Mouse (Mus musculus): Measurements from ENCODE around the gene Sncb.
"Not testable (repeated sequence)": the region's sequence is repeated elsewhere in the genome, so short reads cannot be mapped to it uniquely, and the experiment has no call there.

The Sncb gene

DNA sequence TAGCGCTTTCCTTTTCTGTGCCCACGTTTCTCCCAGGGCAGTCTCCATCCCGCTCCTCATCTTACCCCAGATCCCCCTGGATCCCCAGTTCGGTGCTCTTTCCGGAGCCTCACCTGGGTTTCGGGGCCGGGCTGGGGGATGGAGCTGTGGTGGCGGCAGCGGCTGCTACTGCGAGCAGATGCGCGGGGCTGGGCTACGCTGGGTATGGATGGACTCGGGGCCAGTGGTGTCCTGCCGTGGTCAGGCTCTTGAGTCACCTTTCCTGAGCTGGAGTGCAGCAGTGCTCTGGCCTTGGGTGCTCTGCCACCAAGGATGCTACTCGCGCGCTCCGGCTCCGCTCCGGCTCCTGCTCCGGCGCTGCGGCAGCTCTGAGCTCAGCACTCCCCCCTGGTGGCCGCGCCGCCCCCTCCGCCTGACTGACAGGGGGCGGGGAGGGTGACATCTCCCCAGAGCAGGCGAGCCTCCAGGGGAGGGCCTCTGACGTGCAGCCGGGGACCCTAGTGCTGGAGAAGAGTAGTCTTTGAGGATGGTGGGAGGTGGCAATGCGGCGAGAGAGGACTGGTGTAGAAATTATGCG, at the start of gene Sncb:
Gene Sncb, minus strand, starts transcription at position 404 of the 577 bp plus-strand sequence.
- no peak for DNase-seq (ENCODE audit: low read depth)

DNA sequence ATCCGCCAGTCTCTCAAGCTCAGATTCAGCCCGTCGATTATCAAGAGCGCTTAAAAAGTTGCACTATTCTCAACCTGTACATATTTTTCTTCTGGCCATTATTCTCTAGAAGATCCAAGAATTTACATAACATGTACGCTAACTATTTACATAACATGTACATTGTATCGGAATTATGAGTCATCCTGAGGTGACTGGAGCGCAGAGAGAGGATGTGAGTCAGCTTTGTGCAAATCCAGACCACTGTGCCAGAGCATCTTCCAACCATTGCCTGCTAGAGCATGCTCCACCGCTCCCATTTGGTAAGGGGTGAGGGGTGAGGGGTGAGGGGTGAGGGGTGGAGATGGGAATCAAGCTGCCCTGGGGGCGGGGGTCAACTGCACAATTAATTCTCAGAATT, 47.0 kb upstream of the Sncb start:
- peak; percentile 93 for DNase-seq (ENCODE audit: low read depth)

DNA sequence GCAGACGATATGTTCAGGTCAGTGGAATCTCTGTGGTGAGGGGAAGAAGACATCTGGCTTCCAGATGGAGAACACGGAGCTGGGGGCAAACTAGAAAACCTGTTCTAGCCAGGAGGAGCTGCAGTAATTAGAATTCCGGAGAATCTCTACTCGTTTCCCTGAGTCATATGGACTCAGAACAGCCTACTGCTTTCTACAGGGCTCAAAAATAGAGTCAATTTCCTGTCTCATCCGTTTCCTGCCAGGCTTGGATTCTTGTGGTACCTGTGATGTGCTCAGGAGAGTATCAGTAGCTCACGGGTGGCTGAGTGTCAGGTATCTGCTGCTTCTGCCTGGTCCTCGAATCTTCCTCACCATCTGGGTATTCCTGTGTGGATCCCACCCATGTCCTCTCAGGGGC, 45.1 kb upstream of the Sncb start:
- DNase-seq (ENCODE audit: low read depth): no peak

DNA sequence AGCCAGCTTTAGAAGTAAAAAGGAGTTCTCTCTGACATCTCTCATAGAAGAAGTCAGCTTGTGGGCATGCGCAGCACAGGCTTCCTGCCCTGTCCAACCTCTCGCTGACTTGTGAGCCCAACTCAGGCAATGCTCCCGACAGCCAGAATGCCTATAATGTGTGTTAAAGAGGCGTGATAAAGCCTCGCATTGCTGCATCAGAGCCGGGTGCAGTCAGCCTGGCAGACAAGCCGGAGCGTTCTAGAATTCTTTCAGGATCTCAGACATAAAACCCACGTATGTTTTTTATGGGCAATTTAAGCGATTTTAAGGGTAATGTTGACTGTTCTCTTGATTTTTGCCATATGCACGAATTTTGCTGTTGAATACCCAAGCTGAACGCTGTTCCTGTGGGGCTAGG, 41.7 kb upstream of the Sncb start:
- no peak for DNase-seq (ENCODE audit: low read depth)

DNA sequence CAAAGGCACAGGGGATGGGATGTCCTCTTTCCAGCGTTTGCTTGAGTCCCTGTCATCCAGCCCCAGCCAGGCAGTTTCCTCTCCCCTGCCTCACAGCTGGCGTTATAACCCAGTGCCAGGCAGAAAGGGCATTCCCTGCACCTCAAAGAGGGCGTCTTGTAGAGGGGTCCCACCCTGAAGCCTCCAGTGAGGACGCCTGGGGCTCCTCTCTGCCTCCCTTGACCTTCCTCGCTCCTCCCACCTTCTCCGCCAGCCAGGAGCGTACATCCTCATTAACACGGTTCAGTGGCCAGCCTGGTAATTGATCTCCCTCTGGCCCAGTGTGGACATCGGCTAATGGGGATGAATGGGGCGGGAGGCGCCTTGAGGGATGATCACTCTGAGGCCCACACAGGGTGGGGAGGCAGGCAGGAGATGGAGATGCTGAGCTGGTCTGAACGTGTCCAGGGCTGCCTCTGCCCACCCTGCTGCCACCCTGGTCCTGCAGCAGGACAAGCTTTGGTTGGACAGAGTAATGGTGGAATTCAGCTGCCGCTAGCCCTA, 40.1 kb upstream of the Sncb start:
- DNase-seq (ENCODE audit: low read depth): no peak

DNA sequence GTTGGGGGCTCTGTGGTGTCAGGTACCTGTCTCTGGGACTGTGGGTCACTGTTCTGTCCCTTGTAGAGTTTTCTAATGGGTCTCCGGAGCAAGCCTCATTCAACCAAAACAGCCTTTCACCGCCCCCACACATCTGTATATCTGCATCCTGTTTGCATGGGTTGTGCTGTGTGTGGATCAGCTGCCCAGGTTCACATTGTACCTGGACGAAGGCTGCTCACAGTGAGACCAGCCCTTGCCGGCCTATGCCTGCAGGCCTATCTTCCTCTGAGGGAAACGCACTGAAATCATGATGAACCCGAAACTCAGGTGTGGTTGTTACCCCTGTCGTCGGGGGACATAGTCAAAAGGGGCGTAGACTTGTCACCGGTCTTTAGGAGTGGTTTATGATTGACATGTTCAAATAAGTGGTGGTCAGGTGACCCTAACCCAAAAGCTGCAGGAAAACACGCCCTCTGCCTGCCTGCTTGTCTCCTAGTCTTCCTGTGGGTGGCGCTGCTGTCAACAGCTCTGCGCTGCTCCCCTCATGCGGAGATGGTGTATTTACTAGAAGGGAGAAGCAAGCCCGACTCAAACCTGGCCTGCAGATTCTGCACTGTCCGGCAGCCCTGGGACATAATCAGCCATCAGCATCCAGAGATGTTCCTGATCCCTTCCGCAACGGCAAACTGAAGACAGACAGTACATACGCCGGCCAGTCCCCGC, 38.9 kb upstream of the Sncb start:
- DNase-seq (ENCODE audit: low read depth): no peak

DNA sequence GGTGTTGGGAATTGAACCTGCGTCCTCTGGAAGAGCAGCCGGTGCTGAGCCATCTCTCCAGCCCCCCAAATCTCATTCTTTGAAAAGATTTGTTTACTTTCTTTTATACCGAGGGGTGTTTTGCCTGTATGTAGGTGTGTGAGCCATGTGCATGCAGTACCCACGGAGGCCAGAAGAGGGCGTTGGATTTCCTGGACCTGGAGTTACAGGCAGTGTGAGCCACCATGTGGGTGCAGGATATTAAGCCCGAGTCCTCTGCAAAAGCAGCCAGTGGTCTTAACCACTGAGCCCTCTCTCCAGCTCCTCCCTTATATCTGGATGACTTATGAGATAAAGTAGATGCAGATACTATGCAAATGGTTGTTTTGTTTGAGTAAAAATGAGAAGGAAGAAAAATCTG, 36.6 kb upstream of the Sncb start:
- peak; percentile 18 for DNase-seq (ENCODE audit: low read depth)

DNA sequence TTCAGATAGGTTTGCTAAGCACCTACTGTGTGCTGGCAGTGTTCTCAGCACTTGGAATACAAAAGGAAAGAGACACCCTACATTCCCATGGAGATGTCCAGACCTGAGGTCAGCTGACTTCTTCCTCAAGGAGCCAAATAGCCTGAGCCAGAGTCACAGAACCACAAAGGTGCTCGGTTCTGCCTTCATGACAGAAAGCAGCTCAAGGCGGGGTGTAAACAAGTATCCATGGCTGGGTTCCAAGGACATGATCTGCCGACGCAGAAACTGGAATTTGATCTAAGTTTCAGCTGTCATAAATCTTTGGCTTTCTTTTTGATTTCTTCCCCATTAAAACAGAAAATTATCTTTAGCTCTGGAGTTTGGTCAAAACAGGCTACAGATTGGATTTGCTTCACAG, 33.8 kb upstream of the Sncb start:
- no peak for DNase-seq (ENCODE audit: low read depth)

DNA sequence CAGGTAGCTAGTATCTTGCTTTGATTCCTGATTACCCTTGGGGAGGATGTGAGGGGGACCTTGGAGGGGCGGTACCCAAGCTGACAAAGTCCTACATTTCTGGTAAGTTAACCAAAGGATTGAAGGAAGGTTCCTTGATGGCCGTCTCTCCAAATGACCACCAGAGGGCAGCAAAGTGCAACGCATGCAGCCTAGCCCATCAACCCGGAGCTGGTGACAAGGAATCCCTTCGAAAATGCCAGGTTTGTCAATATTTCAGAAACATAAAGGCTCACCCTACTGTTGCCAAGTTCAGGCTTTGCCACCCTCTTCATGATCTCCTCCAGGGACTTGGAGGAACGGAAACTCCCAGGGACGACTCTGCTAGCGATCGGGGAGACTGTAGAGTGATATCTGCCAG, 33.3 kb upstream of the Sncb start:
- peak; percentile 78 for DNase-seq (ENCODE audit: low read depth)

DNA sequence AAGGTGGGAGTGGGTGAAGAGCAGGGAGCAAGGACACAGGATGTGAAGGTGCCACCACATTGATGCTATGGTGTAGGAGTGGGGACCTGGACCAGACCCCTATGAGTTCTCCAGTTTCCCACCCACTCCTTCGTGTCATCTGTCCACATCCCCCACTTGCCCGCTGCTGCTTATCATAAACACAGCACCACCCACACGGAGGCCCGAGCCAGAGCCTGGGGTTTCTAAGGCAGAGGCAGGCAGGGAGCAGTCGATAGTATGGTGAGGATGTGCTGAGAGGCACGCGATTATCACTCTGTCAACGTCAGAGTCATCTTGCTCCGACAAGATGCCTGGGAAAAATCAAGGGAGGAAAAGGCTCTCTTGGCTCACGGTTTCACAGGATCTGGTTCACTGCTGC, 32.3 kb upstream of the Sncb start:
- no peak for DNase-seq (ENCODE audit: low read depth)

DNA sequence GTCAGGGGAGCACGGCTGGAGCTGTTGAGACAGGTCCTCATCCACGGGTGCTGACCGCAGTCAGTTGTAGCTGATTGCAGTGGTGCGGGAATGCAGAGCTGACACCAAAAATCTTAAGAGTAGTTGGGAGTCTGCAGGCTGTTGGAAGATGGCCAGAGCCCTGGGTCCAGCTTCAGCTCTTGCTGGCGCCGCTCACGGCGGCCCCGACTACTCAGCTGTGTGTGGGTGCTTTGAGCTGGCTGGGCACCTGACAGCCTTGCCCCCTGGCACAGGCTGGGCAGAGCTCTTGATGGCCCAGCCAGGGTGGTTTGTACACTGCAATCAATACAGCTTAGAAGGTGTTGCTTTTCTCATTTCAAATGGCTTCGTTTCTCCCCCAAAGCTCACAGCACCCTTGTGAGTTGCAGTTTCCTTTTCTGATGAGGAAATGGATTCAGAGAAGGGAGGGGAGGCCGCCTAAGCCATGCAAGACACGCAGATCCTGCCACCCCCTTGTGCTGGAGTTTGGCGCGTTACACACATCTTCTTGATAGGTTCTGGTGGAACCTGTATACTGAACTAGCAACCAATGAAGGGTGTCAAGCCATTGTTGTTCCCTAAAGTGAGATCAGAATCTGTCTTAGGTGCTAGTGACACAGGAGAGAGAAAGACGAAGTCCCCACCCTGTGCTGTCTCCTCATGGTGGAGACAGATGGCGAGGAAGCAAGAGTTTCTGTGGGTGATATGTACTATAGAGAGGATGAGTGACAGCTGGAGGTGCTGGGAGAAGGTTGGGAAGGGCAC, 31.7 kb upstream of the Sncb start:
- DNase-seq (ENCODE audit: low read depth): no peak

DNA sequence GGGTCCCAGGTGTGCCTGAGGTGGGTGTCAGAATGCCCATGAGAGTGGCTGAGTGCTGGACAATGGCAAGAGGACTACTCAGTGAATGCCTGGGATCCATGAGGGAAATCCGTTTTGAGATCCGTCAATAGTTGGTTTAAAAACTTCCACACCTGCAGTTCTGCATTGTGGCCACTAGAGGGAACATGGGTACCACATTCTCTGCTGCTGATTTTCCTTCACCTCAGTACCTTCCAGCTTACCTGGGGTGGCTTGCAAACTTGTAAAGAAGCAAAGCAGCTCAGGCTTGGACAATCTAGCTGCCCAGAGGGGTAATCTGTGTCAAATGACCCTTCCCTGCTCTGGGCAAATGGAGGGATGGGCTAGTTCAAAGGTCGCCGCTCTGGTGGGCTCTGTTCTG, 31.0 kb upstream of the Sncb start:
- DNase-seq (ENCODE audit: low read depth): peak; percentile 46

DNA sequence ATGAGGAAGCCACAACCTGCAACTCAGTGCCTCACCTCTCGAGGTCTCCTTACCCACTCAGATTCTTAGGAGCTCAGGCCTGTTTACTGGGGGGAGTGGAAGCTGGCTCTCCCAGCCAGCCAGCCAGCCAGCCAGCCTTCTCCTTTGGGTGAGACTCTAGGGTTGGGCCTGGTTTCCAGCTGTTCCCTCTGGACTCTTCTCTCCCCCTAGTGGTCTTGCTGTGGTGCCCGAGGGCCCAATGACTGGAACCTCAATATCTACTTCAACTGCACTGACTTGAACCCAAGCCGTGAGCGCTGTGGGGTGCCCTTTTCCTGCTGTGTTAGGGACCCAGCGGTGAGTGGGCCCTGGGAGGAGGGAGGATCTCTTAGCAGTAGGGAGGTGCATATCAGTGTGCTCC, 28.4 kb upstream of the Sncb start:
- peak; percentile 29 for DNase-seq (ENCODE audit: low read depth)

DNA sequence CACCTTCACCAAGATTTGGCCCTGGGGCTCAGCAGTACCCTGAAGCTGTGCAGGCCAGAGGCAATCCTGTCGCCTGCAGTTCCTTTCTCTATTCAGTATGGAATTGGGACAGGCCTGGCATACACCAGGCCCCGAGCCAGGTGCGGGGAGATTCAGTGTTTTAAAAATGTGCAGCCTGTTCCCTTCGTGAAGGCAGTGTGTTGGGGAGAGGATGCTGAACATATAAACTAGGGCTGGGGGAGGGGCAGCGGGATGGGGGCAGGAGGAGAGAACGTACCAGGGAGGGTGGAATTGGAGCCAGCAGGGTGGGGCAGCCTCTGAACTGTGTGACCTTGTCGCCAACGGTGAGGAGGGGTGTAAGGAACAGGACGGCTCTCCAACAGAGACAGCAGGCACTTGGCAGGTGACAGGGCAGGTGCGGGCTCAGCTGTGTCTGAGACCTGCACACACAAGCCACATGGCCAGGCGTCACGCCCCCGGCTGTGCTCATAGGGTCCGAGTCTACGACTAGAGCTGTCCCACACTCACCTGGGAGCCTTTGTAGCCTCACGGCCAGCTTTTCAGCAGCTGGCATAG, 27.7 kb upstream of the Sncb start:
- DNase-seq (ENCODE audit: low read depth): no peak

DNA sequence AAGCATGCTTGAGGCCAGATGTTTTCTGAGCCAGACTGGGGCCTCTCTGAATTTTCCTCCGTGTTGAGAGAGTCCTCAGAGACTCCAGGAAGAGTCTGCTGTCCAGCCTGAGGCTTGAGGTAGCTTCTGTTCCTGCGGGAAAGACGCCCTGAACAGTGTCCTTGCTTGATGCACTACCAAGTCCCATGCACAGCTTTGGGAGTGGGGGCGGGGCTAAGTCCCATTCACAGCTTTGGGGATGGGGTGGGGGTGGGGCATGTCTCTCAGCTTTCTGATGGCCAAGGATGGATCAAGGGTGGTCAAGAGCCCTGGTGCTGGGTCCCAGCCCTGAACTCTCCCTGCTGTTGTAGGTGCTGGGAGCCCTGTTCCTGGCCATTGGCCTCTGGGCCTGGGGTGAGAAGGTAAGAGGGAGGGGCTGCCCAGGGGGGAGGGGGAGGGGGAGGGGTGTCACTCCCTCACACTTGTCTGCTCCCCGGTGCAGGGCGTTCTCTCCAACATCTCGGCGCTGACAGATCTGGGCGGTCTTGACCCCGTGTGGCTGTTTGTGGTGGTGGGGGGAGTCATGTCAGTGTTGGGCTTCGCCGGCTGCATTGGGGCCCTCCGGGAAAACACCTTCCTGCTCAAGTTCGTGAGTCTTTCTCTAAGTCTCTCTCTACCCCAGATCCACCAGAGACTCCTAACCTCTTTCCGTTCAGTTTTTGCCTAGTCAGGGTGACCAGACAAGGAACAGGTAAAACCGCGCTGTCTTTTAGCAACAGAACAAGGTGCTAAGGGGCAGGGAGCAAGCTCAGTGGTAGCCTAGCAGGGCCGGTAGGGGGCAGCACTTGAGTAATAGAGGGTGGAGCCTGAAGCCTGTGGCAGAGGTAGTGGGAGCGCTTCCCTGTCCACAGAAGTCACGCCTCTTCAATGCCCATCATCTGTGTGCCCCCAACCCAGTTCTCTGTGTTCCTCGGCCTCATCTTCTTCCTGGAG, 26.1 kb upstream of the Sncb start:
- peak; percentile 21 for DNase-seq (ENCODE audit: low read depth)

DNA sequence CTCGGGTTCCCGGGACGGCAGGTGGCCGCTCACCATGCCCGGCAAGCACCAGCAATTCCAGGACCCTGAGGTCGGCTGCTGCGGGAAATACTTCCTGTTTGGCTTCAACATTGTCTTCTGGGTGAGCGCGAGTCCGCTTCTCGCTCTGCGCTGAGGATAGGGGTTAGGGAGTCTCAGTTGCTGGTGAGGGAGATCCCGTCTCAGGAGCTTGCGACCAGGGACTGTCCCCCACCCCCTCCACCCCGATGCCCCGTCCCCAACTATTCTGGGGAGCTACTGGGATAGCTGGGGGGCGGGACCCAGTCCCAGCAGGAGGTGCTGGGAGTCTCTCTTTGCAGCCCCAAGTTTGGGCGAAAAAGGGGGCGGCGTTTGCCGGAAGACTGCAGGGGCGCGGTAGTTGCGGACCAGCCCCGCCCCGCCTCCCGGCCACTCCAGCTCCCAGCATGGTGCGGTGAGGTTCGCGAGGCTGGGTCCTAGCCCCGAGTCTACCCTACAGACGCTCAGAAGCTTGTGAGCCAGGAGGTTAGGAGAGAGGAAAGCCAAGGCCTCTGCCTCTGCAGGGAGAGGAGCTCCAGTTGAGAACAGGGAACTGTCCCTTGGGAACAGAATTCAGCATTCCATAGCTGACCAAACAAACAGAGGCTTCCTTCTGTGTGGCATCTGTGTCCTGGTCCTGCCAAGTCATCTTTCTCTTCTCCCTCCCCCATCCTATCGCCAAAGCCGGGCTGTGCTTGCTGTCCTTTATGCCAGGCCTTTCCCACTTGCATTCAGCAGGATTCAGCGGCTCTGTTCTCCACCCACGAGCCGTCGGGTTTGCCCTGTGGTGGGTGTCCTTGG, 23.4 kb upstream of the Sncb start:
- peak; percentile 66 for DNase-seq (ENCODE audit: low read depth)

DNA sequence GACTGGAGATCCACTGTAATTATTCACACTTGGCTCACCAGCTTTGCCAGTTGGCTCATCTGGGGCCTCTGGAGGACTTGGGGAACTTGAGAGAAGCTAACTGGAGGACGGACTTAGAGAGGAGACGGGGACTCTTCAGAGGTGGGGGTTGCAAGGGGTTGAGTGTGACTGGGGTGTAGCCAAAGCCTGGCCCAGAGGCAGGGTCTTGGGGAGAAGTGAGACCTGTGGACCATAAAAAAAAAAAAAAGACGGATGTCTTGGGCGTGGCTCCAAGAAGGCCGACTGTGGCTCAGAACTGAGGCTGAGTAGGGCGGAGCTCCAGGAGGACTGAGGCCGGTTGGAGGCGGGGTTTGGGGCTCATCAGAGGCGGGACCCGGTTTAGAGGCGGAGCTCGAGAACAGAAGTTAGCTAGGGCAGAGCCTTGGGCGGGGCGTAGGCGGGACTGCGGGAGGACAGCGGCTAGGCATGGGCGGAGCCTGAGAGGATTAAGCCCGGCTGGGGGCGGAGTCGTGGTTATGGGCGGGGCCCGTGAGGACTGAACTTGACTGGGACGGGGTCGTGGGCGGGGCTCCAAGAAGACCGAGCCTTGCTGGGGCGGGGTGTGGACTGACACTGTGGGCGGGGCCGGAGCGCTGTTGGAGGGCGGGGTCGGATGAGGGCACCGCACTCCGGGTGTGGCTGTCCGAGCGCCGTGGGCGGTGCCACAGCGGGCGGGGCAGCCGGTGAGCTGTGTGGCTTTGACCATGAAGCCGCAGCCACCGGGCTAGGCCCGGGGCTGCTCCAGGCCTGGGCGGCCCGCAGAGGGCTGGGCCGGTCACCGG, 22.6 kb upstream of the Sncb start, which contains the start of gene Tspan17:
Gene Tspan17, plus strand, starts transcription at position 638 of the 821 bp plus-strand sequence.
- DNase-seq (ENCODE audit: low read depth): peak; percentile 100

DNA sequence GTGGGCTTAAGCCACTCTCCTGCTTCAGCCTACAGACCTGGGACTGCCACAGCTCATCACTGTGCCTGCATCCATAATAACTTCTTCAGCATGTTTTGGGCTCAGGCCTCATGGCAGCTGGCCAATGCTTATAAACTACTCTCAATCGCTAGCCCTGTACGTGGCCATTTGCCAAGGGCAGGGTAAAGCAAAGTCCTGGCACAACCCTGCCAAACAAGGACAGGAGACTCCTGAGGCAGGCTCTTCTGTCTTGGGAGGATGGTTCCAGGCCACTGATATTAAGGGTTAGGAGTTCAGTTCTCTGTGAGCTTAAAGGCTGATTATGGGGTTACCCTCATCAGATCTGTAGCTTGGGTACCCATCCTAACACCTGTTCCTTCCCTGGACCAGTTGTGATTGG, 21.2 kb upstream of the Sncb start:
- DNase-seq (ENCODE audit: low read depth): not testable (repeated sequence)

DNA sequence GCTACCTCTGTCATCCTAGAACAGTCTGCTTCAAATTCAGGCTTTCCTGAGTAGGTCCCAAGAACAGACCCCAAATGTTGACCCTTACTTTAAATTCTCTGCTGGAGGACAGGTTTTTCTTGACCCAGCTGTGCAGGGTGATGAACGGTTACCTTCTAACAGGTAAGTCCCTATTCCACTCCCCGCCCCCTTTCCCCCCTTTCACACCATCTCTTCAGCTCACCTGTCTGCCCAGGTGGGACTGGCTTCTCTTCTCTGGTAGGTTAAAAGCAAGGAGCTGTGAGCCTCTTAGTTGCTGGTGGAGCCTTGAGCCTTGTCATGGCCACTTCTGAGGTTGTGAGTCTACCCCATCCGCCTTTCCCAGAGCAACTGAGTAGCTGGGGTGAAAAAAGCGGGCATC, 17.3 kb upstream of the Sncb start, which contains the start of gene Eif4e1b:
Gene Eif4e1b, plus strand, starts transcription at position 301 of the 400 bp plus-strand sequence.
- DNase-seq (ENCODE audit: low read depth): no peak

Measured in 416B (cell line).